Mouse (Mus musculus): ENCODE measurements at regions not wholly inside any gene's neighbourhood (a gene's known extent, or its start where the extent isn't known, plus 50 kb on each side); places are given as distances from the start of the nearest gene placed in this dataset.
A peak's percentile ranks its signal among the peaks of the same experiment; 100 is the strongest.

- no peak for DNase-seq
These were observed 51.2 kb upstream of the Suclg2 start for GRCm38 (mm10) chr6:95769808-95770207.

- DNase-seq, result no peak
These were observed 83.1 kb upstream of the Suclg2 start for GRCm38 (mm10) chr6:95801651-95802050.

GRCm38 (mm10) chr6:95841502-95841901, 122.9 kb upstream of the Suclg2 start:
- DNase-seq, result no peak

GRCm38 (mm10) chr6:95846536-95846935, 127.9 kb upstream of the Suclg2 start:
- no peak for DNase-seq

- DNase-seq, result no peak
These were observed 156.9 kb upstream of the Suclg2 start for GRCm38 (mm10) chr6:95875463-95875862.

- DNase-seq, result no peak
These were observed 157.7 kb upstream of the Suclg2 start for GRCm38 (mm10) chr6:95876320-95876719.

GRCm38 (mm10) chr6:95886645-95887044, 168.0 kb upstream of the Suclg2 start:
- no peak for DNase-seq

- no peak for DNase-seq
These were observed 184.0 kb upstream of the Suclg2 start for GRCm38 (mm10) chr6:95902551-95902950.

GRCm38 (mm10) chr6:95904085-95904633, 185.6 kb upstream of the Suclg2 start:
- no peak for DNase-seq

GRCm38 (mm10) chr6:95905057-95905456, 186.5 kb upstream of the Suclg2 start:
- DNase-seq, result no peak

GRCm38 (mm10) chr6:95921737-95922136, 191.2 kb upstream of the Fam19a1 start:
- DNase-seq, result no peak

GRCm38 (mm10) chr6:95934561-95934960, 178.4 kb upstream of the Fam19a1 start:
- DNase-seq, result no peak

GRCm38 (mm10) chr6:95936504-95936903, 176.4 kb upstream of the Fam19a1 start:
- DNase-seq, result no peak

GRCm38 (mm10) chr6:95939052-95939451, 173.9 kb upstream of the Fam19a1 start:
- peak; percentile 24 for DNase-seq

GRCm38 (mm10) chr6:95960745-95961144, 152.2 kb upstream of the Fam19a1 start:
- no peak for DNase-seq

- no peak for DNase-seq
These were observed 146.7 kb upstream of the Fam19a1 start for GRCm38 (mm10) chr6:95966231-95966630.

GRCm38 (mm10) chr6:95975994-95976393, 137.0 kb upstream of the Fam19a1 start:
- DNase-seq, result no peak

GRCm38 (mm10) chr6:95997037-95997436, 115.9 kb upstream of the Fam19a1 start:
- no peak for DNase-seq

- no peak for DNase-seq
These were observed 115.2 kb upstream of the Fam19a1 start for GRCm38 (mm10) chr6:95997741-95998140.

- DNase-seq, result no peak
These were observed 113.5 kb upstream of the Fam19a1 start for GRCm38 (mm10) chr6:95999441-95999840.

GRCm38 (mm10) chr6:96000011-96000476, 112.9 kb upstream of the Fam19a1 start:
- DNase-seq, result no peak

- DNase-seq, result no peak
These were observed 101.7 kb upstream of the Fam19a1 start for GRCm38 (mm10) chr6:96011299-96011698.

GRCm38 (mm10) chr6:96028022-96028704, 84.8 kb upstream of the Fam19a1 start:
- peak; percentile 48 for DNase-seq

GRCm38 (mm10) chr6:96043711-96044110, 69.2 kb upstream of the Fam19a1 start:
- DNase-seq, result no peak

GRCm38 (mm10) chr6:96053476-96053875, 59.5 kb upstream of the Fam19a1 start:
- no peak for DNase-seq

Measured in kidney, postnatal 10 days (tissue).